Mouse (Mus musculus) stomach, postnatal 0 days (tissue): ENCODE measurements around the gene Slc25a23.

Experiments
- CTCF ChIP-seq: IDR thresholded peaks from 2 replicates; pipeline ENCODE4 v1.5.1; 2016; ENCODE audit warnings: antibody characterized with exemption, low read depth, mild to moderate bottlenecking, moderate library complexity
- EP300 ChIP-seq: optimal IDR thresholded peaks from 2 replicates; pipeline ENCODE3; 2016; ENCODE audit warnings: antibody characterized with exemption

GRCm38 (mm10) chr17:57105181-57106034, 45.7 kb upstream of the Slc25a23 start, which contains the start of gene Tnfsf9:
- TF ChIP-seq CTCF (no peak), EP300 (no peak)
